Mouse (Mus musculus): ENCODE measurements around the gene Spon1. TPM values are rescaled to one million over a fixed set of nuclear protein-coding genes. Genes with fewer than 3 reads are reported as not detected.

Spon1 gene
- polyA plus RNA-seq, 1 experiment: 0.65 TPM

DNA sequence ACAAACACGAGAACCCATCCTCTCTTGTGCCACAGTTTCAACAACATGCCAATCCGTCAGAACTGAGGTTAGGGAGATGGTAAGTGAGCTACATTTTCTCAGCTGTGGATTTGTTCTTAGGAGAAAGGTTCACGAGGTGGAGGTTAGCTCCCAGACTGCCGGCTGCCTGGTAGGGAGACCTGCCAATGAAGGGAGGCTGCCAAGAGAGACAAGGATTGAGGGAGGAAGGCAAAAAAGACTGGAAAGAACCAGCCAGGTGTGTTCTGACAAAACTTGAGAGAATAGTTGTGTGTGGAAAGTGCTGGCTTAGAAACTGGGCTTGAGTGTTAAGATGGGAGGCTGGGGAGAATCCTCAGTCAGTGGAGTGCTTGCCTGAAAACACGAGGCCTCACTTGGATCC lies 49.9 kb downstream of the Spon1 start:
- H3K27ac ChIP-seq (ENCODE audit: control insufficient read depth, insufficient read depth, low read depth, low read length, poor library complexity): no peak overlapping the region
- 75% methylated on average over 5 of the region's 5 CpGs for WGBS
- TF ChIP-seq POLR2A (IDR thresholded peaks at IDR 0.05; ENCODE audit: borderline replicate concordance, control insufficient read depth, low read depth, low read length): no peak
- no peak for TF ChIP-seq CTCF (IDR thresholded peaks at IDR 0.05; ENCODE audit: control insufficient read depth, insufficient read depth, low read length)
- no peaks in the 10 kb centered on the region for H3K4me1 ChIP-seq (ENCODE audit: control insufficient read depth, insufficient read depth, low read length)
- H3K4me3 ChIP-seq (replicated peaks; ENCODE audit: control insufficient read depth, low read depth, low read length): no peak overlapping the region

GRCm38 (mm10) chr7:113816827-113817334 lies 51.1 kb downstream of the Spon1 start:
- 46% methylated on average over 7 of the region's 7 CpGs for WGBS
- no peak overlapping the region for H3K27ac ChIP-seq (ENCODE audit: control insufficient read depth, insufficient read depth, low read depth, low read length, poor library complexity)
- no peaks in the 10 kb centered on the region for H3K4me1 ChIP-seq (ENCODE audit: control insufficient read depth, insufficient read depth, low read length)
- TF ChIP-seq POLR2A (IDR thresholded peaks at IDR 0.05; ENCODE audit: borderline replicate concordance, control insufficient read depth, low read depth, low read length): no peak
- TF ChIP-seq CTCF (IDR thresholded peaks at IDR 0.05; ENCODE audit: control insufficient read depth, insufficient read depth, low read length): no peak
- H3K4me3 ChIP-seq (replicated peaks; ENCODE audit: control insufficient read depth, low read depth, low read length): no peak overlapping the region

GRCm38 (mm10) chr7:113818116-113818515 lies 52.3 kb downstream of the Spon1 start:
- no peak for TF ChIP-seq POLR2A (IDR thresholded peaks at IDR 0.05; ENCODE audit: borderline replicate concordance, control insufficient read depth, low read depth, low read length)
- no peak for TF ChIP-seq CTCF (IDR thresholded peaks at IDR 0.05; ENCODE audit: control insufficient read depth, insufficient read depth, low read length)
- no peak overlapping the region for H3K4me3 ChIP-seq (replicated peaks; ENCODE audit: control insufficient read depth, low read depth, low read length)
- 61% methylated on average over 6 of the region's 6 CpGs for WGBS
- no peak overlapping the region for H3K27ac ChIP-seq (ENCODE audit: control insufficient read depth, insufficient read depth, low read depth, low read length, poor library complexity)
- H3K4me1 ChIP-seq (ENCODE audit: control insufficient read depth, insufficient read depth, low read length): no peaks in the 10 kb centered on the region

DNA sequence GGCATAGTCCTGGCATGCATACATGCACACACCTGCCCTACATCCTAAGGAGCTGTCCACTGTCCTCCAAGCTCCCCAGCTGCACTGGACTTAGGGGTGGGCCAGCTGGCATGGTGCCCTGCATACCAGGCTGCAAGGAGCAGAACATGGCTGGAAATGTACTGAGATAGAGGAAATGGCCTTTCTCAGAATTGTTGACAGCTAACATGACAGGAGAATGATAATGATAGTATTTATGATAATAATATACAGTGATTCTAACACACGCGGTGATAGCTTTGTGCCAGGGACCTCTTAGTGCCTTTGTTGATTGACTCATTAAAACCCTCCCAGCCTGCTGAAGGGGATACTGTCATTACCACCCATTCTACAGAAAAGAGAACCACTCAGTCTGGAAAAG lies 54.4 kb downstream of the Spon1 start:
- no peaks in the 10 kb centered on the region for H3K4me1 ChIP-seq (ENCODE audit: control insufficient read depth, insufficient read depth, low read length)
- TF ChIP-seq CTCF (IDR thresholded peaks at IDR 0.05; ENCODE audit: control insufficient read depth, insufficient read depth, low read length) (no peak), POLR2A (IDR thresholded peaks at IDR 0.05; ENCODE audit: borderline replicate concordance, control insufficient read depth, low read depth, low read length) (no peak)
- no peak overlapping the region for H3K4me3 ChIP-seq (replicated peaks; ENCODE audit: control insufficient read depth, low read depth, low read length)
- WGBS: 73% methylated on average over 2 of the region's 2 CpGs
- H3K27ac ChIP-seq (ENCODE audit: control insufficient read depth, insufficient read depth, low read depth, low read length, poor library complexity): no peak overlapping the region

DNA sequence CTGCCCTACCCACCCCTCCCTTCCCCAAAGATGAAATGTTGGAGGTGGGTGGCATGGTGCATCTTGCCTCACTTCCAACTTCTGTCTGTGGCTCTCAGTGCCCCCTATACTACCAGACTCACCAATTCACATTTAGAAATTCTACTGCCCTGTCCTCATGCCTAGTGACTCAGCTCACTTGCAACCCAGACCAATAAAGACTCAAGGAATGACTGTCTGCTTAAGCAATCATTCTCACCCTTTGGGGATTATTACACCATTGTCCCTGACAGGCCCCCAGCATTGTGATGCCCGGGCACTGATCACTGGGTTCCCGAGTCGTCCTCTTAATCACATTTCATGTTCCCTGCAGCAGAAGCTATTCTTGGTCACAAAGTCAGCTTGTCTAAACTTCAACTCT lies 57.2 kb downstream of the Spon1 start:
- TF ChIP-seq POLR2A (IDR thresholded peaks at IDR 0.05; ENCODE audit: borderline replicate concordance, control insufficient read depth, low read depth, low read length): no peak
- TF ChIP-seq CTCF (IDR thresholded peaks at IDR 0.05; ENCODE audit: control insufficient read depth, insufficient read depth, low read length): no peak
- WGBS: 55% methylated on average over 3 of the region's 3 CpGs
- Histone ChIP-seq H3K4me1 (ENCODE audit: control insufficient read depth, insufficient read depth, low read length) (no peaks in the 10 kb centered on the region), H3K27ac (ENCODE audit: control insufficient read depth, insufficient read depth, low read depth, low read length, poor library complexity) (no peak overlapping the region), H3K4me3 (replicated peaks; ENCODE audit: control insufficient read depth, low read depth, low read length) (no peak overlapping the region)

DNA sequence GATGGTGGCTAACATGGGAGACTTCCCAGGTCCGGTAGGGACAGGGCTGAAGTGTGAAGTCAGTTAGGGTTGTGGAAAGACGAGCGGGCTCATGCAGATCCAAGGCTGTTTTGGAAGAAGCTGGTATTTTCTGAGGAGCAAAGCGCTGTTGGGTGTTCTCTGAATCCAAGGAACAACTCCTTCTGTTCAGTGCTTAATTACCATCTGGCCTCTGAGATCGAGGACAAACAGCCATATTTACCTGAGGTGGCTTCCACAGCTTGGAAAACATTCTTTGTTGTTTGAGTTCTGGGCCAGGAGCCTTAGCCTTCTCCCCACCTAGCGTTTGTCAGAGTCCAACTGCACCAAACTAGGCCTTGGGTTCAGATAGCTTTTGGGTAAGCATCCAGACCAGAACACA lies 58.9 kb downstream of the Spon1 start:
- 87% methylated on average over 6 of the region's 6 CpGs for WGBS
- Histone ChIP-seq H3K4me1 (ENCODE audit: control insufficient read depth, insufficient read depth, low read length) (no peaks in the 10 kb centered on the region), H3K4me3 (replicated peaks; ENCODE audit: control insufficient read depth, low read depth, low read length) (no peak overlapping the region), H3K27ac (ENCODE audit: control insufficient read depth, insufficient read depth, low read depth, low read length, poor library complexity) (no peak overlapping the region)
- no peak for TF ChIP-seq CTCF (IDR thresholded peaks at IDR 0.05; ENCODE audit: control insufficient read depth, insufficient read depth, low read length)
- no peak for TF ChIP-seq POLR2A (IDR thresholded peaks at IDR 0.05; ENCODE audit: borderline replicate concordance, control insufficient read depth, low read depth, low read length)

GRCm38 (mm10) chr7:113825498-113826205 lies 59.9 kb downstream of the Spon1 start:
- Histone ChIP-seq H3K27ac (ENCODE audit: control insufficient read depth, insufficient read depth, low read depth, low read length, poor library complexity) (no peak overlapping the region), H3K4me1 (ENCODE audit: control insufficient read depth, insufficient read depth, low read length) (no peaks in the 10 kb centered on the region), H3K4me3 (replicated peaks; ENCODE audit: control insufficient read depth, low read depth, low read length) (no peak overlapping the region)
- WGBS: 72% methylated on average over 5 of the region's 5 CpGs
- TF ChIP-seq POLR2A (IDR thresholded peaks at IDR 0.05; ENCODE audit: borderline replicate concordance, control insufficient read depth, low read depth, low read length): no peak
- TF ChIP-seq CTCF (IDR thresholded peaks at IDR 0.05; ENCODE audit: control insufficient read depth, insufficient read depth, low read length): no peak

GRCm38 (mm10) chr7:113826510-113826909 lies 60.7 kb downstream of the Spon1 start:
- Histone ChIP-seq H3K27ac (ENCODE audit: control insufficient read depth, insufficient read depth, low read depth, low read length, poor library complexity) (no peak overlapping the region), H3K4me1 (ENCODE audit: control insufficient read depth, insufficient read depth, low read length) (no peaks in the 10 kb centered on the region), H3K4me3 (replicated peaks; ENCODE audit: control insufficient read depth, low read depth, low read length) (no peak overlapping the region)
- TF ChIP-seq POLR2A (IDR thresholded peaks at IDR 0.05; ENCODE audit: borderline replicate concordance, control insufficient read depth, low read depth, low read length) (no peak), CTCF (IDR thresholded peaks at IDR 0.05; ENCODE audit: control insufficient read depth, insufficient read depth, low read length) (no peak)
- WGBS: 76% methylated on average over 1 of the region's 1 CpGs
